Mouse (Mus musculus) spleen, adult 10 weeks (tissue): ENCODE measurements around the gene Mamdc2. TPM values are rescaled to one million over a fixed set of nuclear protein-coding genes. Genes with fewer than 3 reads are reported as not detected.

Experiments
- polyA plus RNA-seq: library from polyadenylated mRNA; stranded (reverse); fragments of 350-450 nt; fragmentation: Illumina TruSeq; extraction: RNeasy Lipid Tissue Mini Kit (QIAGEN cat#74804); gene quantifications from one replicate; pipeline ENCODE4 v1.2.3, GENCODE M21; 2015; ENCODE audit warnings: low replicate concordance; ENCODE audit not compliant: insufficient read depth

Mamdc2 gene
- 0.87 TPM for polyA plus RNA-seq

GRCm38 (mm10) chr19:23447988-23448497 is at the start of gene Mamdc2:
Gene Mamdc2 (minus strand): TSS chr19:23448442.

GRCm38 (mm10) chr19:23273355-23274053 is 174.7 kb downstream of the Mamdc2 start, which contains the start of gene Smc5:
Gene Smc5 (minus strand): TSS chr19:23273897.

Other genes starting within 250 kb of the Mamdc2 start
- 67.0 TPM for gene Smc5, start 174.5 kb downstream of the Mamdc2 start, polyA plus RNA-seq
- gene 1700028P14Rik, start 204.4 kb upstream of the Mamdc2 start, polyA plus RNA-seq: not detected
- gene Ptar1, start 239.0 kb upstream of the Mamdc2 start, polyA plus RNA-seq: 15.6 TPM